ENCODE assay signal across 10 mouse cellular contexts in the genomic region with DNA sequence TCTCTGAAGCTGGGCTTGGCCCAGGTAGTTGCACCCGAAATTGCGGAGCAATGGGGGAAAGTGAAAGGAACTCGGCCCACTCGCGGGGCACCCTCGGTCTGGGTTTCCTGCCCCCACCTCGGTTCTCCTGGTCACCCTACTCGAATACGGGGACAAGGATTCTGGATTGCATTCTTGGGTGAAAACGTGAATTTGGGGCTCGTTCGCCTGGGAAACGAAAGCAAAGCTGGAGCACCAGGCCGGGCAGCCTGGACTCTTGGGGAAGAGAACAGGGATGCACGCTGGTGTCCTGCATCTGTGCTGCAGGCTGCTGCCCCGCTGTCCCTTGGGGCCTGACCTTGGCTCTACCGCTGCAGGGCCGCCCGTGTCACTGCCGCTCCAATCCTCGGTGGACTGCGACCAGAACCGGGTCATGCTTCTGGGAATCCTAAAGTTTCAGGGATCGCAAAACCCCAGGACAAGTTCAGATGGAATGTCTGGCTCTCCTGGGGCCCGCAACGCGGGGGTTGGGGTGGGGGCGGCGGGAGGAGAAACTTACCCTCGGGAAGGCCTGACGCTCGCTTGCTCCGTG. TPM values are rescaled to one million over a fixed set of nuclear protein-coding genes. Genes with fewer than 3 reads are reported as not detected.
DNase-seq lines count a peak whose midpoint lies in the region; ATAC-seq and TF ChIP-seq lines count a peak whose summit lies in the region.
"Had no signal": no experiment of that assay in that cellular context is flagged by ENCODE, and none has a peak within 500 bp of the region (broad histone marks: within the 10 kb centered on the region; RNA-seq: fewer than 3 reads in every experiment).

No protein-coding gene starts in this region.

- H3K9ac ChIP-seq in forebrain, embryonic 12.5 days = no peak overlapping the region

- peak; percentile 43 for DNase-seq in forebrain, embryonic 10.5 days (ENCODE audit: extremely low spot score, low spot score)
- no peak for DNase-seq in spleen, adult 2 months (ENCODE audit: low read depth in 1 of 2, low spot score in 2 of 2)
- DNase-seq in spleen, adult 12 weeks (ENCODE audit: low spot score) = no peak
- peak; percentile 13 to 27 for DNase-seq in kidney, postnatal 4 days
- peak; percentile 17 to 29 for DNase-seq in urinary bladder, postnatal 36 days (ENCODE audit: low spot score in 2 of 2)
- no peak for DNase-seq in layer of hippocampus, postnatal 36 days
- DNase-seq in thymus, postnatal 14 days = no peak

- no peaks in the 10 kb centered on the region for H3K9me3 ChIP-seq in forebrain, embryonic 10.5 days
- no peaks in the 10 kb centered on the region for H3K9me3 ChIP-seq in forebrain, embryonic 12.5 days

- peaks cover 100% of the 10 kb centered on the region for H3K27me3 ChIP-seq in forebrain, embryonic 10.5 days (ENCODE audit: poor library complexity, severe bottlenecking)
- peaks cover 100% of the 10 kb centered on the region for H3K27me3 ChIP-seq in forebrain, embryonic 12.5 days
- H3K27me3 ChIP-seq in spleen, adult 2 months (ENCODE audit: control insufficient read depth, insufficient read depth, low read length) = peaks cover 17% of the 10 kb centered on the region

- no peak for ATAC-seq in forebrain, embryonic 12.5 days (ENCODE audit: low FRiP score)

- TF ChIP-seq CTCF in spleen, adult 2 months (IDR thresholded peaks at IDR 0.05; ENCODE audit: extremely low read depth, insufficient read depth, insufficient read length, insufficient replicate concordance) = no peak

- H3K4me1 ChIP-seq in forebrain, embryonic 10.5 days = peaks cover 11% of the 10 kb centered on the region
- peaks cover 8% of the 10 kb centered on the region; the same call in 1 of the 2 replicates for H3K4me1 ChIP-seq in forebrain, embryonic 12.5 days
- no peaks in the 10 kb centered on the region for H3K4me1 ChIP-seq in spleen, adult 2 months (ENCODE audit: control insufficient read depth, insufficient read depth, insufficient read length)

- under 1% methylated on average over 33 of the region's 33 CpGs for WGBS in forebrain, embryonic 10.5 days
- WGBS in forebrain, embryonic 12.5 days = under 1% methylated on average over 33 of the region's 33 CpGs
- 3% methylated on average over 33 of the region's 33 CpGs for WGBS in spleen, adult 2 months

- no peak overlapping the region for H3K4me3 ChIP-seq in forebrain, embryonic 10.5 days
- no peak overlapping the region for H3K4me3 ChIP-seq in forebrain, embryonic 12.5 days (replicated peaks)
- H3K4me3 ChIP-seq in spleen, adult 2 months (ENCODE audit: extremely low read depth, insufficient read depth, insufficient read length) = peak overlapping the region; percentile 13; the same call in 1 of the 2 replicates

- no peak for TF ChIP-seq POLR2A in spleen, adult 2 months (IDR thresholded peaks at IDR 0.05; ENCODE audit: low read depth, low read length)

- H3K36me3 ChIP-seq in forebrain, embryonic 10.5 days (replicated peaks) = no peaks in the 10 kb centered on the region
- H3K36me3 ChIP-seq in forebrain, embryonic 12.5 days (replicated peaks) = no peaks in the 10 kb centered on the region
- no peaks in the 10 kb centered on the region for H3K36me3 ChIP-seq in spleen, adult 2 months (ENCODE audit: control insufficient read depth, insufficient read depth, low read length)

- no peak overlapping the region for H3K4me2 ChIP-seq in forebrain, embryonic 12.5 days

- H3K27ac ChIP-seq in forebrain, embryonic 10.5 days = no peak overlapping the region
- H3K27ac ChIP-seq in forebrain, embryonic 12.5 days = no peak overlapping the region
- no peak overlapping the region for H3K27ac ChIP-seq in spleen, adult 2 months (ENCODE audit: insufficient read depth, low read length)

RNA-seq across cellular contexts. Expression of gene Tbx5, which starts 1.2 kb away (rescaled TPM):
- polyA plus RNA-seq in forebrain, embryonic 10.5 days (2016; fragmentation: Nextera tagmentation; extraction: Ambion mirVana) = 0.04 and 0.41 TPM in 2 replicates
- polyA plus RNA-seq in forebrain, embryonic 12.5 days (2016; fragmentation: Nextera tagmentation; extraction: Ambion mirVana) = 0.08 and 0.11 TPM in 2 replicates
- polyA plus RNA-seq in spleen, adult 2 months (2012; rRNA removed) = 0.02 TPM in 1 of 2 replicates, not detected in the other
- not detected for total RNA-seq in layer of hippocampus, postnatal 36 days (2021)
- total RNA-seq: layer of hippocampus, postnatal 14 days had no signal
- polyA plus RNA-seq: cerebellum, adult 2 months had no signal

Comparison
In these comparisons a context has a peak if more than half of its experiments do, and no peak if none do; other contexts are left out.
1. DNase-seq: peak in forebrain, embryonic 10.5 days (single experiment), kidney, postnatal 4 days (2 of 2) and urinary bladder, postnatal 36 days (2 of 2); none in spleen, adult 2 months (0 of 2), spleen, adult 12 weeks (single experiment), layer of hippocampus, postnatal 36 days (0 of 2) and thymus, postnatal 14 days (single experiment).